Mouse (Mus musculus) limb, embryonic 13.5 days (tissue): ENCODE measurements around the gene Ech1. TPM values are rescaled to one million over a fixed set of nuclear protein-coding genes. Genes with fewer than 3 reads are reported as not detected.
"Not testable (repeated sequence)": the region's sequence is repeated elsewhere in the genome, so short reads cannot be mapped to it uniquely, and the experiment has no call there.

Experiments used
- ATAC-seq: fragments of 200-750 bp; cut with Nextera tagmentation; 2 replicates; pipeline ENCODE4 v1.8.0; 2017; ENCODE audit warnings: low read depth, moderate number of reproducible peaks, moderate TSS enrichment; ENCODE audit not compliant: low FRiP score
- H3K27ac ChIP-seq: fragments of 300-500 bp; sonication (generic); 2 replicates; pipeline ENCODE4 v1.5.1; 2015; ENCODE audit warnings: inconsistent platforms, mild to moderate bottlenecking, moderate library complexity
- H3K27me3 ChIP-seq: fragments of 300-500 bp; sonication (generic); 2 replicates; pipeline ENCODE4 v1.6.1; 2015; ENCODE audit warnings: mild to moderate bottlenecking, inconsistent platforms
- H3K36me3 ChIP-seq: fragments of 300-500 bp; sonication (generic); 2 replicates; pipeline ENCODE4 v1.6.1; 2015; ENCODE audit warnings: inconsistent platforms, mild to moderate bottlenecking, moderate library complexity
- H3K4me1 ChIP-seq: fragments of 300-500 bp; sonication (generic); 2 replicates; pipeline ENCODE4 v1.6.1; 2015; ENCODE audit warnings: inconsistent platforms
- H3K4me2 ChIP-seq: fragments of 300-500 bp; sonication (generic); replicated peaks from 2 replicates; pipeline ENCODE4 v1.6.1; 2015; ENCODE audit warnings: inconsistent platforms, mild to moderate bottlenecking, moderate library complexity
- H3K4me3 ChIP-seq: fragments of 300-500 bp; sonication (generic); 2 replicates; pipeline ENCODE4 v1.5.1; 2015; ENCODE audit warnings: moderate library complexity, mild to moderate bottlenecking, inconsistent platforms
- H3K9ac ChIP-seq: fragments of 300-500 bp; sonication (generic); 2 replicates; pipeline ENCODE4 v1.6.1; 2015; ENCODE audit warnings: mild to moderate bottlenecking, inconsistent platforms
- H3K9me3 ChIP-seq: fragments of 300-500 bp; sonication (generic); 2 replicates; pipeline ENCODE4 v1.6.1; 2016; ENCODE audit warnings: inconsistent platforms
- WGBS: fragments of 180-500 bp; shearing (Covaris S2); methylation state at CpG from one replicate; pipeline ENCODE4 v1.1.7; 2015; 5-methylcytosine and 5-hydroxymethylcytosine counted together
- polyA plus RNA-seq: library from polyadenylated mRNA; unstranded; fragments of >200 nt; fragmentation: Nextera tagmentation; extraction: Ambion mirVana; gene quantifications from 2 replicates; pipeline ENCODE4 v1.2.1, GENCODE M21; 2015

Gene Ech1
- polyA plus RNA-seq, 1 experiment from 2014 or later = 155 TPM

- H3K36me3 ChIP-seq, H3K27ac ChIP-seq, H3K4me3 ChIP-seq, H3K27me3 ChIP-seq, ATAC-seq, H3K9ac ChIP-seq, H3K9me3 ChIP-seq: not testable (repeated sequence)
- Histone ChIP-seq H3K4me1 (peaks cover 26% of the 10 kb centered on the region), H3K4me2 (0 out of 2 replicates have a peak overlapping the region, but pooled peaks have one; percentile 36)
- WGBS = 30% methylated on average over 23 of the region's 23 CpGs
These were observed 42.7 kb downstream of the Ech1 start for GRCm38 (mm10) chr7:28867508-28868340.

- no peak for ATAC-seq
- 87% methylated on average over 24 of the region's 24 CpGs for WGBS
- Histone ChIP-seq H3K4me1 (peaks cover 9% of the 10 kb centered on the region; the same call in 1 of the 2 replicates), H3K36me3 (no peaks in the 10 kb centered on the region), H3K27ac (no peak overlapping the region), H3K9ac (no peak overlapping the region), H3K9me3 (no peaks in the 10 kb centered on the region), H3K4me3 (no peak overlapping the region), H3K27me3 (no peaks in the 10 kb centered on the region), H3K4me2 (no peak overlapping the region)
These were observed 46.1 kb downstream of the Ech1 start for GRCm38 (mm10) chr7:28870901-28871664.

- H3K4me2 ChIP-seq = no peak overlapping the region
- no peak overlapping the region for H3K4me3 ChIP-seq
- no peak overlapping the region for H3K27ac ChIP-seq
- H3K36me3 ChIP-seq = no peaks in the 10 kb centered on the region
- WGBS = 36% methylated on average over 2 of the region's 2 CpGs
- H3K9me3 ChIP-seq = no peaks in the 10 kb centered on the region
- H3K9ac ChIP-seq = no peak overlapping the region
- 0 out of 2 replicates have a peak, but pooled peaks cover 5% of the 10 kb centered on the region for H3K4me1 ChIP-seq
- no peaks in the 10 kb centered on the region for H3K27me3 ChIP-seq
- ATAC-seq = no peak
These were observed 49.5 kb downstream of the Ech1 start for GRCm38 (mm10) chr7:28874565-28874964.

- 83% methylated on average over 4 of the region's 4 CpGs for WGBS
- no peak for ATAC-seq
- Histone ChIP-seq H3K4me3 (no peak overlapping the region), H3K27ac (no peak overlapping the region), H3K9ac (no peak overlapping the region), H3K4me1 (0 out of 2 replicates have a peak, but pooled peaks cover 8% of the 10 kb centered on the region), H3K36me3 (no peaks in the 10 kb centered on the region), H3K4me2 (no peak overlapping the region), H3K9me3 (no peaks in the 10 kb centered on the region), H3K27me3 (no peaks in the 10 kb centered on the region)
These were observed 51.1 kb downstream of the Ech1 start for GRCm38 (mm10) chr7:28876099-28876498.

- Histone ChIP-seq H3K4me2 (no peak overlapping the region), H3K27me3 (no peaks in the 10 kb centered on the region), H3K36me3 (no peaks in the 10 kb centered on the region), H3K9ac (no peak overlapping the region), H3K4me3 (no peak overlapping the region), H3K4me1 (peaks cover 12% of the 10 kb centered on the region; the same call in 1 of the 2 replicates), H3K27ac (no peak overlapping the region), H3K9me3 (no peaks in the 10 kb centered on the region)
- 88% methylated on average over 7 of the region's 7 CpGs for WGBS
- ATAC-seq = no peak
These were observed 52.1 kb downstream of the Ech1 start for GRCm38 (mm10) chr7:28877155-28877554.

GRCm38 (mm10) chr7:28877856-28878255 lies 52.8 kb downstream of the Ech1 start:
- no peaks in the 10 kb centered on the region for H3K9me3 ChIP-seq
- H3K4me1 ChIP-seq = peaks cover 12% of the 10 kb centered on the region; the same call in 1 of the 2 replicates
- no peak overlapping the region for H3K9ac ChIP-seq
- H3K4me3 ChIP-seq = no peak overlapping the region
- H3K27ac ChIP-seq = no peak overlapping the region
- no peaks in the 10 kb centered on the region for H3K36me3 ChIP-seq
- H3K4me2 ChIP-seq = no peak overlapping the region
- ATAC-seq = no peak
- 67% methylated on average over 4 of the region's 4 CpGs for WGBS
- no peaks in the 10 kb centered on the region for H3K27me3 ChIP-seq

GRCm38 (mm10) chr7:28879606-28880005 lies 54.6 kb downstream of the Ech1 start:
- peaks cover 6% of the 10 kb centered on the region; the same call in 1 of the 2 replicates for H3K4me1 ChIP-seq
- H3K4me3 ChIP-seq = no peak overlapping the region
- 70% methylated on average over 7 of the region's 7 CpGs for WGBS
- no peak overlapping the region for H3K27ac ChIP-seq
- no peak; the same call in 1 of the 2 replicates for ATAC-seq
- H3K9me3 ChIP-seq = no peaks in the 10 kb centered on the region
- no peak overlapping the region for H3K4me2 ChIP-seq
- H3K9ac ChIP-seq = no peak overlapping the region
- no peaks in the 10 kb centered on the region for H3K36me3 ChIP-seq
- H3K27me3 ChIP-seq = no peaks in the 10 kb centered on the region

- Histone ChIP-seq H3K4me1 (peaks cover 6% of the 10 kb centered on the region; the same call in 1 of the 2 replicates), H3K27ac (no peak overlapping the region), H3K4me3 (no peak overlapping the region), H3K9me3 (no peaks in the 10 kb centered on the region), H3K27me3 (no peaks in the 10 kb centered on the region), H3K4me2 (no peak overlapping the region), H3K9ac (no peak overlapping the region), H3K36me3 (no peaks in the 10 kb centered on the region)
- 75% methylated on average over 10 of the region's 10 CpGs for WGBS
- ATAC-seq = no peak
These were observed 55.5 kb downstream of the Ech1 start for GRCm38 (mm10) chr7:28880554-28880953.

GRCm38 (mm10) chr7:28881199-28881598 lies 56.2 kb downstream of the Ech1 start, which contains the start of gene Capn12:
Capn12 (plus strand) TSS chr7:28881422.
- Histone ChIP-seq H3K4me2 (no peak within 1 kb of the TSS), H3K27ac (no peak within 1 kb of the TSS), H3K36me3 (no peaks in the 10 kb centered on the region), H3K9ac (no peak within 1 kb of the TSS), H3K27me3 (0 out of 2 replicates have a peak, but pooled peaks cover 5% of the 10 kb centered on the region), H3K4me1 (peaks cover 6% of the 10 kb centered on the region; the same call in 1 of the 2 replicates), H3K9me3 (no peaks in the 10 kb centered on the region), H3K4me3 (no peak within 1 kb of the TSS)
- ATAC-seq = no peak
- 33% methylated on average over 13 of the region's 13 CpGs for WGBS

Other genes starting within 250 kb of the Ech1 start
- gene Samd4b, start 227.1 kb upstream of the Ech1 start, polyA plus RNA-seq = 26.7 and 31.7 TPM in 2 replicates
- gene Pak4, start 227.0 kb upstream of the Ech1 start, polyA plus RNA-seq = 33.2 and 33.4 TPM in 2 replicates
- gene Acp7, start 193.9 kb upstream of the Ech1 start, polyA plus RNA-seq = not detected in 2 replicates
- 7.0 and 7.6 TPM in 2 replicates for gene Fbxo27, start 132.4 kb upstream of the Ech1 start, polyA plus RNA-seq
- 31.8 and 33.9 TPM in 2 replicates for gene Fbxo17, start 108.4 kb upstream of the Ech1 start, polyA plus RNA-seq
- 113 and 114 TPM in 2 replicates for gene Mrps12, start 83.4 kb upstream of the Ech1 start, polyA plus RNA-seq
- gene Sars2, start 83.2 kb upstream of the Ech1 start, polyA plus RNA-seq = 26.7 and 30.4 TPM in 2 replicates
- not detected in 2 replicates for gene Ccer2, start 69.0 kb upstream of the Ech1 start, polyA plus RNA-seq
- 85.8 and 87.8 TPM in 2 replicates for gene Sirt2, start 58.5 kb upstream of the Ech1 start, polyA plus RNA-seq
- 41.7 and 46.0 TPM in 2 replicates for gene Nfkbib, start 57.7 kb upstream of the Ech1 start, polyA plus RNA-seq
- gene Rinl, start 36.2 kb upstream of the Ech1 start, polyA plus RNA-seq = 3.1 and 3.6 TPM in 2 replicates
- gene Hnrnpl, start 16.7 kb upstream of the Ech1 start, polyA plus RNA-seq = 284 and 285 TPM in 2 replicates
- gene Lgals4, start 8.6 kb downstream of the Ech1 start, polyA plus RNA-seq = 9.6 and 10.3 TPM in 2 replicates
- gene Lgals7, start 38.6 kb downstream of the Ech1 start, polyA plus RNA-seq = 7.6 and 10.3 TPM in 2 replicates
- 0.94 and 0.97 TPM in 2 replicates for gene Capn12, start 56.2 kb downstream of the Ech1 start, polyA plus RNA-seq
- 270 and 300 TPM in 2 replicates for gene Actn4, start 137.1 kb downstream of the Ech1 start, polyA plus RNA-seq
- gene Eif3k, start 156.6 kb downstream of the Ech1 start, polyA plus RNA-seq = 422 and 454 TPM in 2 replicates
- gene Map4k1, start 156.8 kb downstream of the Ech1 start, polyA plus RNA-seq = 9.5 and 10.0 TPM in 2 replicates